Mouse (Mus musculus) ES-E14 (cell line): ENCODE results near the gene Tprgl. TPM values are rescaled to one million over a fixed set of nuclear protein-coding genes. Genes with fewer than 3 reads are reported as not detected.
A peak's percentile ranks its signal among the peaks of the same experiment; 100 is the strongest.

Experiments used
- DNase-seq: peaks from one replicate; pipeline ENCODE4 v3.0.0-alpha.2; 2013; ENCODE audit warnings: low read depth, low spot score
- H3K27ac ChIP-seq: 2 replicates; pipeline ENCODE4 v1.5.1; 2012; ENCODE audit warnings: low read depth, mild to moderate bottlenecking, low read length, moderate library complexity, mixed read lengths; ENCODE audit not compliant: poor library complexity, insufficient read depth, severe bottlenecking
- H3K36me3 ChIP-seq: 2 replicates; pipeline ENCODE4 v1.6.1; 2012; ENCODE audit warnings: mild to moderate bottlenecking, low read length, moderate library complexity, mixed read lengths; ENCODE audit not compliant: control insufficient read depth, poor library complexity, insufficient read depth, severe bottlenecking
- H3K4me1 ChIP-seq, 2 experiments: fragments of 150-350 bp in 1 of 2; sonication (generic) in 1 of 2; 2 replicates each; pipeline ENCODE4 v1.6.1; 2012; ENCODE audit warnings: low read length in 2 of 2, mild to moderate bottlenecking in 1 of 2, mixed read lengths in 1 of 2; ENCODE audit not compliant: control insufficient read depth in 2 of 2, insufficient read depth in 2 of 2, poor library complexity in 1 of 2
- H3K4me3 ChIP-seq, 2 experiments: fragments of 150-350 bp in 1 of 2; sonication (generic) in 1 of 2; 2 replicates each; pipeline ENCODE4 v1.5.1; 2012; ENCODE audit warnings: low read length in 2 of 2, low read depth in 1 of 2, mild to moderate bottlenecking in 1 of 2, mixed read lengths in 1 of 2; ENCODE audit not compliant: insufficient read depth in 1 of 2, poor library complexity in 1 of 2, severe bottlenecking in 1 of 2
- H3K9ac ChIP-seq: 2 replicates; pipeline ENCODE4 v1.6.1; 2012; ENCODE audit warnings: low read depth, mild to moderate bottlenecking, low read length, mixed read lengths; ENCODE audit not compliant: poor library complexity, insufficient read depth, severe bottlenecking
- H3K9me3 ChIP-seq: fragments of 150-350 bp; sonication (generic); 2 replicates; pipeline ENCODE4 v1.6.1; 2012; ENCODE audit warnings: low read depth, mild to moderate bottlenecking, low read length; ENCODE audit not compliant: control insufficient read depth, insufficient read depth
- CHD2 ChIP-seq: IDR thresholded peaks from 2 replicates; pipeline ENCODE4 v1.6.1; 2014; ENCODE audit warnings: mild to moderate bottlenecking, low read depth, low read length, inconsistent platforms
- HCFC1 ChIP-seq: IDR thresholded peaks from 2 replicates; pipeline ENCODE4 v1.6.1; 2012; ENCODE audit warnings: low read length, inconsistent platforms, borderline replicate concordance; ENCODE audit not compliant: insufficient read depth
- MAFK ChIP-seq: IDR thresholded peaks from 2 replicates; pipeline ENCODE4 v1.6.1; 2014; ENCODE audit warnings: mild to moderate bottlenecking, low read depth, low read length, inconsistent platforms; ENCODE audit not compliant: insufficient read depth
- ZC3H11A ChIP-seq: IDR thresholded peaks from 2 replicates; pipeline ENCODE4 v1.6.1; 2012; ENCODE audit warnings: low read depth, mild to moderate bottlenecking, inconsistent platforms, low read length, borderline replicate concordance
- ZNF384 ChIP-seq: IDR thresholded peaks from 2 replicates; pipeline ENCODE4 v1.6.1; 2012; ENCODE audit warnings: low read depth, low read length, inconsistent platforms
- in situ Hi-C, 2 experiments: fragments of 600-800 bp; cut with MboI; formaldehyde crosslinking; loops; one replicate each; pipeline ENCODE4 v1.15.1; 2025; ENCODE audit warnings: low sequenced_read_pairs in 2 of 2, inconsistent platforms in 1 of 2; ENCODE audit not compliant: unreplicated experiment in 2 of 2
- total RNA-seq: library from RNA; depleted of rRNA; stranded (reverse); fragments of 300-350 nt; gene quantifications from 2 replicates; pipeline ENCODE4 v1.2.3, GENCODE M21; 2012

Gene Tprgl
- total RNA-seq, 1 experiment = 68.1 TPM

DNA sequence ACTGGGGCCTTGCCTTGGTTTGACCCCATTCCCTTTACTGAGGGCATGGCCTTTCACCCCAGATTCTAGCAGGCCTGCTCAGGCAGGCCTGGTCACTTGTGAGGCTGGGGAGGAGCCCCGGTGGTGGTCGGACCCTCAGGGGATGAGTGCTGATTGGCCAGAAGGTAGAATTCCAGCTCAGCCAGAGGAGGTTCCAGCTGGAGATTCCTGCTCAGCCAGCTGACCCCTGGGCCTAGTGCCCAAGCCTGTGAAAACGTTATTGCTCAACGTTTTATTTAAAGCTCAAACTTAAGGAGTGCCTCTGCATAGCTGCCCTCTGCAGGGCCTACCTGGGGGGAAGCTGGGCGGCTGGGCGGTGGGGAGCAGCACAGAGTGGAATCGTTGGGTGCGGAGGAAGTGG, 16.8 kb upstream of the Tprgl start:
- Histone ChIP-seq H3K9ac (no peak overlapping the region), H3K9me3 (no peaks in the 10 kb centered on the region), H3K4me3 (no peak overlapping the region), H3K4me1 (no peaks in the 10 kb centered on the region), H3K27ac (no peak overlapping the region), H3K36me3 (no peaks in the 10 kb centered on the region)
- no peak for TF ChIP-seq HCFC1
- TF ChIP-seq CHD2 = no peak
- TF ChIP-seq MAFK = no peak
- TF ChIP-seq ZC3H11A = no peak
- TF ChIP-seq ZNF384 = no peak
- DNase-seq = no peak
- in situ Hi-C loops = no loop called here

DNA sequence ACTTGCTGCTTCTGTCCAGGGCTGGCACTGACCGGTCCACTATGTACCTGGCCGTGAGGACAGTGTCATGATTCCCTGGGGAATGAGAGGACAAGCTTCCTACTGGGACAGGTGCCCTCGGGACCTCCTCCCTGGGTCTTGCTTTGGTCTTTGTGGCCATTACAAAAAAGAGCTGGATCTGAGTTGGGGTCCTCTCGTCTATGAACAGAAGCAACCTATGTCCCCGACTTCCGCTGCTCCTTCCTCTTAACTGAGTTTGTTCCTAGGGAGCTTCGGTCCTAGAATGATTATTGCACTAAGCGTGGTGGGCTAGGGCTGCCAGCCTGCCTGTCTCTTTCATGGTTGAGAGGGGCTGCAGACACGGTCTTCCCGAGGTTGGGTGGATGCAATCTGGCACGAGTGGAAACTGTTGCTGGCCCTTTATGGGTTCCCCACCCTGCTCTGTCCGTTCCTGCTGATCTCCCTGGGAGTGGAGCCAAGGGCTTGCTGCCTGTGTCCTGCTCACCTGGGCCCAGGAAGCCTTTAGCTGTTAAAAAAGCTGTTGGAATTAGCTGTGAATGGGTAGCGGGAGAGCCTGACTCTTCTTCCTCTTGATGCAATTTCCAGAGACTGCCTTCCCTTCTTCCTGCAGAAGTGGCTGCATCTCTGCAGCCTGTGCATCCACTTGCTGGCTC, 11.6 kb upstream of the Tprgl start:
- H3K4me1 ChIP-seq = peaks cover 0 to 5% of the 10 kb centered on the region in 2 experiments; a peak in 1 of 4 replicates

DNA sequence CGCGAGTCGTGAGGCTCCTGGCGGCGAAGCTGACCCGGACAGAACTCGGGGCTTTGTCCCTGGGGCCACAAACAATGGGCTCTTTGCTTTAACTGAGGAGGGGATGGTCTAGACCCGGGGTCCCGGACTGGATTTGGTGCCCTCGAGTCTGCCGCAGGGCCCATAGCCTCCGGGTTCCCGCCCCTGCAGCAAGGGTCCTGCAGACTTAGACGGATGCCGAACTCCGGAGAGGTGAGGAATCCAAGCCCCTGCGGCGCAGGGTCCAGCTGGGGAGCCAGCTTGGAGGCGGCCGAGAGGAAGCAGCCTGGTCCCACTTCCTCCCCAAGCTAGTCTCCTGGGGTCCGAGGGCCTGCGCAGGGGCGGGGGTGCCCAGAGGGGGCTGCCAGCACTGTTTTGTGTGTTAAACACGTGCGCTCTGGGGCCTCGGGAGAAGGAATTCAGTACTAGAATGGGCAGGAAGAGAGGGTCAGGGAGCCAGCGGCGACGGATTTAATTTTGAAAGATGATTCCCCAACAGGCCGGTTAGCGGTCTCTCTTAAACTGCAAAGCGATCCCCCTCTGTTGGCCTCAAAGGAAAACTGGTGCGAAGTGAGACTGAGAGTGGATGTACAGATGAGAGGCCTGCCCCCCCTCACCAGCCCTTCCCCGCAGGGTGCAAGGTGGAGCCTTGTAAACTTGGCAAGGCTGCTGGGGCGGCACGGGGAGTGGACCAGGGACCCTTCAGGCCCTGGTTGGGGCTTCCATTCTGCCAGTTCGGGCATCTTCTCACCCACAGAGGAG, 10.9 kb upstream of the Tprgl start:
- in situ Hi-C loops = no loop called here
- TF ChIP-seq ZNF384 = no peak
- no peak for TF ChIP-seq HCFC1
- TF ChIP-seq CHD2 = no peak
- Histone ChIP-seq H3K36me3 (no peaks in the 10 kb centered on the region), H3K4me3 (peak overlapping the region; percentile 70 to 72), H3K4me1 (peaks cover 0 to 5% of the 10 kb centered on the region in 2 experiments; a peak in 1 of 4 replicates), H3K9me3 (no peaks in the 10 kb centered on the region), H3K27ac (no peak overlapping the region), H3K9ac (peak overlapping the region; percentile 40)
- no peak for DNase-seq

More for the DNA sequence above, 11.6 kb upstream of the Tprgl start:
- TF ChIP-seq ZNF384 = no peak
- no peak for TF ChIP-seq MAFK
- TF ChIP-seq ZC3H11A = no peak
- no peak for TF ChIP-seq HCFC1
- TF ChIP-seq CHD2 = no peak
- Histone ChIP-seq H3K36me3 (no peaks in the 10 kb centered on the region), H3K4me3 (no peak overlapping the region), H3K9ac (no peak overlapping the region), H3K27ac (no peak overlapping the region), H3K9me3 (no peaks in the 10 kb centered on the region)
- DNase-seq = no peak
- in situ Hi-C loops = no loop called here

DNA sequence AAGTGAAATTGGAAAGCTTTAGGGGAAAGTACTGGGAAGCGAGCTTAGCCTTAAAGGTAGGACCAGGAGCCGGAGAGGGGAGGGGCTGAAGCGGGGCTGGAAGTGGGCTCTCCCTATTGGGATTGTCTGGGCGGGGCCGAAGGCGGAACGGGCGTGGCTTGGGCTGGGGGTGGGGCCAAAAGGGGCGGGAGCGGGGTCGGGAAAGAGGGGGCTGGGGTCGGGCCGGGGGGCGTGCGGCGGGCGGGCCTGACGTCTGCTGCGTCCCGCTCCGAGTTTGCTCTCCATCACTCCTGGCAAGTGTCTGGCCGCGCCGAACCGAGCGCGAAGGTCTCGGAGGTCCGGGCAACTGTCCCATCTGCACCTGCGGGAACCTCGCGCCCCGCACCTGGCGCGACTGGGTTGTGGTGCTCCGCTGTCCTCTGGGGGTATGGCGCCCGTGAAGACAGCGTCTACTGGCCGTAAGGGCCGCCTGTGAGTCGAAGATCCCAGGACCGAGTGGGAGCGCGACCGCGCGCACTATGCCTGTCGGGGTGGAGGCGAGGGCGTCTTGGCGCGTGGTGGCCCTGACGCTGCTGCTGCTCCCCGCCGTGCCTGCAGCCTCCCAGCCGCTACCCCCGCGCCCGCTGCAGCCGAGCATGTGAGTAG, 10.2 kb upstream of the Tprgl start, which contains the start of gene Megf6:
Gene Megf6 (plus strand): TSS at position 225 of the 645 bp plus-strand sequence.
- peak within 1 kb of the TSS; percentile 70 to 72 for H3K4me3 ChIP-seq
- H3K9ac ChIP-seq = peak within 1 kb of the TSS; percentile 40
- in situ Hi-C loops = no loop called here
- no peaks in the 10 kb centered on the region for H3K9me3 ChIP-seq
- peaks cover 0 to 5% of the 10 kb centered on the region in 2 experiments; a peak in 1 of 4 replicates for H3K4me1 ChIP-seq
- H3K36me3 ChIP-seq = no peaks in the 10 kb centered on the region
- H3K27ac ChIP-seq = no peak within 1 kb of the TSS
- no peak for TF ChIP-seq HCFC1
- no peak for TF ChIP-seq CHD2
- TF ChIP-seq MAFK = no peak
- no peak for TF ChIP-seq ZC3H11A
- TF ChIP-seq ZNF384 = no peak
- DNase-seq = peak; percentile 83
